Mouse (Mus musculus) small intestine, adult 2 months (tissue): ENCODE results near the gene Jchain. TPM values are rescaled to one million over a fixed set of nuclear protein-coding genes. Genes with fewer than 3 reads are reported as not detected.

ENCODE experiments used
- H3K27ac ChIP-seq: fragments of 200-500 bp; 2 replicates; pipeline ENCODE4 v1.5.1; 2012; ENCODE audit warnings: low read depth, low read length, control low read depth, inconsistent platforms; ENCODE audit not compliant: insufficient read depth
- H3K27me3 ChIP-seq: fragments of 200-500 bp; 2 replicates; pipeline ENCODE4 v1.6.1; 2012; ENCODE audit warnings: mild to moderate bottlenecking, moderate library complexity, low read length, inconsistent platforms; ENCODE audit not compliant: control insufficient read depth, insufficient read depth
- H3K36me3 ChIP-seq: fragments of 200-500 bp; 2 replicates; pipeline ENCODE4 v1.6.1; 2012; ENCODE audit warnings: mild to moderate bottlenecking, low read length, control low read depth, inconsistent platforms; ENCODE audit not compliant: control insufficient read depth, insufficient read depth
- H3K4me1 ChIP-seq: fragments of 200-500 bp; 2 replicates; pipeline ENCODE4 v1.6.1; 2012; ENCODE audit warnings: low read length, inconsistent platforms, mixed read lengths; ENCODE audit not compliant: control insufficient read depth, insufficient read depth, insufficient read length
- H3K4me3 ChIP-seq: fragments of 200-500 bp; 2 replicates; pipeline ENCODE4 v1.5.1; 2012; ENCODE audit warnings: low read depth, mild to moderate bottlenecking, control low read depth, inconsistent platforms, low read length, moderate library complexity
- CTCF ChIP-seq: fragments of 200-500 bp; IDR thresholded peaks from 2 replicates; pipeline ENCODE4 v1.5.1; 2012; ENCODE audit warnings: low read depth, mild to moderate bottlenecking, control low read depth, inconsistent platforms, low read length, moderate library complexity, mixed read lengths; ENCODE audit not compliant: insufficient replicate concordance, insufficient read length; ENCODE audit errors: extremely low read depth
- POLR2A ChIP-seq: fragments of 200-500 bp; IDR thresholded peaks from 2 replicates; pipeline ENCODE4 v1.6.1; 2012; ENCODE audit warnings: low read depth, mild to moderate bottlenecking, control low read depth, inconsistent platforms, low read length, moderate library complexity
- WGBS: fragments of 180-500 bp; shearing (Covaris S2); methylation state at CpG from one replicate; pipeline ENCODE4 v1.1.7; 2018; 5-methylcytosine and 5-hydroxymethylcytosine counted together
- polyA plus RNA-seq: library from polyadenylated mRNA; depleted of rRNA; stranded (reverse); fragments of >200 nt; gene quantifications from 2 replicates; pipeline ENCODE4 v1.2.3, GENCODE M21; 2012; rRNA removed

The Jchain gene
- 1,015 and 1,726 TPM in 2 replicates for polyA plus RNA-seq

- WGBS, result 86% methylated on average over 3 of the region's 3 CpGs
- Histone ChIP-seq H3K27ac (no peak within 1 kb of the TSS), H3K36me3 (no peaks in the 10 kb centered on the region), H3K4me1 (no peaks in the 10 kb centered on the region), H3K4me3 (no peak within 1 kb of the TSS), H3K27me3 (no peaks in the 10 kb centered on the region)
- TF ChIP-seq CTCF, result no peak
Measured at GRCm38 (mm10) chr5:88527657-88528056, at the start of gene Jchain. Gene Jchain (minus strand): TSS chr5:88527891.

GRCm38 (mm10) chr5:88575506-88576338 lies 48.0 kb upstream of the Jchain start:
- Histone ChIP-seq H3K27me3 (no peaks in the 10 kb centered on the region), H3K36me3 (no peaks in the 10 kb centered on the region), H3K4me1 (no peaks in the 10 kb centered on the region), H3K27ac (no peak overlapping the region), H3K4me3 (no peak overlapping the region)
- 46% methylated on average over 3 of the region's 3 CpGs for WGBS
- no peak for TF ChIP-seq POLR2A
- no peak for TF ChIP-seq CTCF

- Histone ChIP-seq H3K27ac (no peak overlapping the region), H3K4me1 (no peaks in the 10 kb centered on the region), H3K27me3 (no peaks in the 10 kb centered on the region), H3K4me3 (no peak overlapping the region), H3K36me3 (no peaks in the 10 kb centered on the region)
- TF ChIP-seq POLR2A, result no peak
- TF ChIP-seq CTCF, result no peak
- 85% methylated on average over 3 of the region's 3 CpGs for whole genome bisulfite sequencing
Measured at GRCm38 (mm10) chr5:88574829-88575228, 47.1 kb upstream of the Jchain start.

GRCm38 (mm10) chr5:88569541-88569940 lies 41.9 kb upstream of the Jchain start:
- WGBS, result 61% methylated on average over 3 of the region's 3 CpGs
- H3K27ac ChIP-seq, result no peak overlapping the region
- no peaks in the 10 kb centered on the region for H3K27me3 ChIP-seq
- TF ChIP-seq POLR2A (no peak), CTCF (no peak)
- H3K4me3 ChIP-seq, result no peak overlapping the region
- no peaks in the 10 kb centered on the region for H3K36me3 ChIP-seq
- no peaks in the 10 kb centered on the region; the same call in 1 of the 2 replicates for H3K4me1 ChIP-seq

- Histone ChIP-seq H3K27ac (no peak overlapping the region), H3K27me3 (no peaks in the 10 kb centered on the region), H3K4me1 (no peaks in the 10 kb centered on the region; the same call in 1 of the 2 replicates), H3K4me3 (peak overlapping the region; percentile 98), H3K36me3 (no peaks in the 10 kb centered on the region)
- no peak for TF ChIP-seq POLR2A
- no peak for TF ChIP-seq CTCF
- WGBS, result 7% methylated on average over 14 of the region's 14 CpGs
Measured at GRCm38 (mm10) chr5:88566034-88566841, 38.5 kb upstream of the Jchain start.

GRCm38 (mm10) chr5:88565148-88566033 lies 37.7 kb upstream of the Jchain start:
- no peaks in the 10 kb centered on the region; the same call in 1 of the 2 replicates for H3K4me1 ChIP-seq
- H3K4me3 ChIP-seq, result peak overlapping the region; percentile 98
- no peaks in the 10 kb centered on the region for H3K36me3 ChIP-seq
- under 1% methylated on average over 118 of the region's 119 CpGs for WGBS
- H3K27me3 ChIP-seq, result no peaks in the 10 kb centered on the region
- H3K27ac ChIP-seq, result peak overlapping the region; percentile 73
- no peak for TF ChIP-seq POLR2A
